Mouse (Mus musculus): ENCODE measurements at regions not wholly inside any gene's neighbourhood (a gene's known extent, or its start where the extent isn't known, plus 50 kb on each side); places are given as distances from the start of the nearest gene placed in this dataset.

DNA sequence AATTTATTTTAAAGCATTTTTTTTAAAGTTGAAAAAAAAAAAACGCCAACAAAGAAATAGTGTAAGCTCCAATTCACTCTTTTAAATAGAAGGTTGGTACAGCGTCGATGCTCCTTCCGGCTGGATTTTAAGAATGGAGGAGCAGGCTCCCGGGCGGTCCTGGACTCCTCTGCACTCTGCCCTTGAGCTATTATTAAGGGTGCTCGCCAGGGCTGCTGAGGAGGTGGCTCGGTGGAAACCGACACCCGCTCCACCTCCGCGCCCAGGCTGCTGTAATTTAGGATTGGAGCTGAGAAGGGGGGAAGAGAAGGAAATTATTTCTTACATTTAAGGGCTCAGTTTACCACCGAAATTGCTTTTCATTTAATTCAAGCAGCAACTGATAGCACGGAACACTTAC, 298.8 kb downstream of the Satb1 start:
- peak in 1 of 2 experiments; percentile 32 for DNase-seq (ENCODE audit: low spot score in 2 of 2)

DNA sequence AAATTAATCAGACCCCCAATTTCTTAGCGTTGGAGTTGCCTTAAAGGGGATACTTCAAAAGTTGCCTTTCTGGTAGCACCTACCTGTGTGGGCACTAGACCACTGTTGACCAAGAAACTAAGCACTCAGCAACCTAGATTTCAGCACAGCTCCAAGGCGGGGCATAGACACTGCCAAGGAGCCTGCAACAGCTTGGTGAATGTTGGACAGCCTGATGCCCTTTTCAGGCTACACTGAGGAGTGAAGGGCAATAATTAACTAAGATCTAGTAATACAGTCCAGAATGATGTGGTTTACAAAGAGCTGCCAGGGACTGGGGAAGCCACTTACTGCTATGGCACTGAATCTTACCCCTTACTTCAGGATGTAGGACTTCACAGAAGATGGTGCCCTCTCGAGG, 304.9 kb downstream of the Satb1 start:
- no peak for DNase-seq (ENCODE audit: low spot score in 2 of 2)

DNA sequence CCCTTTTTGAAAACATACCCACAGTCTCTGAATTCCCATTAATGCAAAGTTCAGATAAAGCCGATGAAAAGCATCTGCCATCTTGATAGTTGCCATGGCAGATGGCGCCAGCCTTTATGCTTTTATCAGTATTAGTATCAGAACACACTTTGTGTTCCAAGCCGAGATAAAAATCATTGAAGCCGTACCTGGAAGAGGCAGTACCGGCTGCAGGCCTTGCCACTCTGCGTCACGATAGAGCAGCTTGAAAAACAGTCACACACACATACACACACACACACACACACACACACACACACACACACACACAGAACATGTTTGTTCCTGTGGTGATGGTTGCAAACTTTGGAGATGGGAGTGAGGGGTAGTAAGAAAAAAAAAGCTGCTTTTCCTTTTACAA, 306.2 kb downstream of the Satb1 start:
- no peak for DNase-seq (ENCODE audit: low spot score in 2 of 2)

DNA sequence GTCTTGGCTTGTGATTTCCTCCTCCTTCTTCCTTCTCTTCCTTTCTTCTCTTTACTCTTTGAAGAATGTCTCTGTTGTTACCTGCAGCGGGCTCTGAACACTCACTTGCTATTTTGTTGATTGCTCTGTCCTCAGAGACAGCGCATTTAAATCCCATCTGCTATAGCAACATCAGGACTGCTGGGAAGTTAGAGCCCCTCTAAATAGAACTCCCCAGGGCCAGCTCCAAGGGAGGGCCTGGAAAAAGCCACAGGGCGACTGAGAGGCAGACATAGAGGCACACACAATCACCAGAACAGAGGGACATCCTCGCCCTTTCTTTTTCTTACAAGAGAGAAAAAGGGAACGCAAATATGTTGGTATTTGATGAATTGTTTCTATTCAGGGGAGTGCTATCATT, 306.6 kb downstream of the Satb1 start:
- no peak for DNase-seq (ENCODE audit: low spot score in 2 of 2)

DNA sequence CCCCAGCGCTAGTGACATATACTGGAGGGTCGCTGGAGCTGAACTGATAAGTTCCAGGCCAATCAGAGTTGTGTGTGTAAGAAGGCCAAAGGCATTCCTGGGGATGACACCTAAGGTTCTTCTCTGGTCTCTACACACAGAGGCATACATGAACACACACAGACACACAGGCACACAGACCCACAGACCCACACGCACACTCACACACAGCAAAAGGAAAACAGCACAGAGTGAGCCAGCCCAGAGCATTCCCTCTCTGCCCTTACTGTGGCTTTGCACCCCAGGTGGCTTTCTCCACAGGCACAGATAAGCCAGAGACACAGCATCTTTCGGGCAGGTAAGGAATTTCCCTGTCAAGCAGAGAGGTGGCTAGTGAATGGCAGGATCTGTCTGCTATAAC, 307.1 kb downstream of the Satb1 start:
- DNase-seq (ENCODE audit: low spot score in 2 of 2), result no peak

DNA sequence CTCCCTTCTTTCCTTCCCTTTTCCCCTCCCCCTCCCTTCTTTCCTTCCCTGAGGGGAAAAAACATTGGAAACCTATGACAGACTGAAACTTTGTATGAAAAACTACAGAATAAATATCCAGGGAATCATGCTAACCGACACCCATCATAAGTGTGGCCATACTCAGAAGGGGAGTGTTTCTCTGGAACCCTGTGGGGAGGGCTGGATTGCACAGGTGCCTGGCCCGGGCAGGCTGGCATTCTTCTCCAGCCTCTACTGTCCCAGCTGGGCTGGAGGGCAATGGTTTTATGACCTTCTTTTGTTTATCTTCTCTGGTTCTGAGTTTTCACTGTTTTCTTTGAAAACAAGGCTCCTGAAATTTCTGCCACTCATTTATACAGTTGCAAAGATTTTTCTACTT, 307.9 kb downstream of the Satb1 start:
- no peak for DNase-seq (ENCODE audit: low spot score in 2 of 2)

DNA sequence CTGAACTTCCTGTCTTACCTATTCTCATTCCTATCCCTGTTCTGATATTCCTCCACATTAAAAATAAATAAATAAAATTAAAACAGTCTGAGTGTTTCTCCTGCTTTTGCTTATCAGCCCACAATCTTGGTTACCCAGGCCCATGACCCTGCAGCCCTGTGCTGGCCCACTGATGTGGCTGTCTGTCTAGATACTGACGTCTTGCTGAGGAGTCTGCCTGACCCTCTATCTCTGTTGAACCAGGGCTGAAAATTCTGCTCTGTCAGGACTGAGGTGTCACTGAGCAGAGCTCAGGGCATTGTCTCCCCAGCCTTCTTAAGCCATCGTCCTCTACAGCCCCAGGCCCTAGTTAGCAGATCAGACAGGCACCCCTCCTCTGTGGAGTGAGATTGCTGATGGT, 321.2 kb downstream of the Satb1 start:
- DNase-seq (ENCODE audit: low spot score in 2 of 2), result no peak

DNA sequence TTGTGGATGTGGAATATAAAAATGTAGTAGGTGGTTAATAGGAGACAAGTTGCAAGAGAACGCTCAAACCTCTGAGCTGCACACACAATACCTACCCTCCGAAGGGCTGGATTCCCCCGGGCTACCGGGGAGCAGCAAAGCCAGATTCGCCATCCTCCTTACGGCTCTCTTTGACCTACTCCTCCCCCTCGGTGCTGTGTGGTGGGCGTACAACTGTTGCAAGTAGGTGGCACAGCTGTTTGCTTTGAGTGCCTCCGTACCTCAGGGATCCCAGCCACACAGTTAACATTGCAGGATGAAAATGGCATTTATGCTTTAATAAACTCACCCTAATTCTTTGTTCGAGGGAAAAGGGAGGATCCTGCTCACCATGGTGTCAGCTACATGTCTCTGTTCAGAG, 321.6 kb upstream of the Tbc1d5 start:
- no peak for DNase-seq (ENCODE audit: low spot score in 2 of 2)

DNA sequence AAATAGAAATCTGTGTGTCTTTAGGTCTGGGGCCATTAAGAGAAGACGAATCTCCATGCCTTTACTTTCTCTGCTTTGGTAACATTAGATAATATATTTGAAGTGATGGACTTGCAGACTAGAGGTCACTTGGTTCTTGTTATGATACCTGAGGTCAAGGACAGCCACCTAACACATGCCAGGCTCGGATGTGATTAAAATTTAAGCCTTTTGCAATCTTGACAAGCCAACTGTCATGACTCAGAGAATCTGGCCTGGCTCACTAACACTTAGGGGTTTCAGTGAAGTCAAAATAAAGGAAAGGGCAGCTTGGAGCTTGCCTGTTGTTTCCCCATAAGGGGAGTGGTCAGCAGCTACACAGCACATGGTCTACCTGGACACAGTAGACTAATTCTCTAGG, 320.4 kb upstream of the Tbc1d5 start:
- DNase-seq (ENCODE audit: low spot score in 2 of 2), result no peak

DNA sequence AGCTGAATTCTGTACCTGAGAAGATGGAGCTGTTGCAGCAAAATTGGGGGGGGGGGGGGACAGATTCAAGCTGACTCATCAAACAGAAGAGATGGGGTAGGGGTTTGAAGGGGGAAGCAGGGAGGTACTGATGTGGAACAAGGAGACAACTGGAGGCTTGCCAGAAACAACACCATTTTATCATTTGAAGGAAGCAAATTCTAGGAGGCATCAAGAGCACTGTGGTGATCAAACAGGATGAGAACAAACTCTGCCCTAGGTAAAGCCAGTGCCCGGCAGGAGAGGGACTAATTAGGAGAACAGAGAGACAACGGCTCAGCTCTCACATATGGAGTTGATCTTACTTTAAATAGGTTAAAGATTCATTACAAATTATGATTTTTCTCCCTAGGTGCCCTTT, 315.9 kb upstream of the Tbc1d5 start:
- no peak for DNase-seq (ENCODE audit: low spot score in 2 of 2)

DNA sequence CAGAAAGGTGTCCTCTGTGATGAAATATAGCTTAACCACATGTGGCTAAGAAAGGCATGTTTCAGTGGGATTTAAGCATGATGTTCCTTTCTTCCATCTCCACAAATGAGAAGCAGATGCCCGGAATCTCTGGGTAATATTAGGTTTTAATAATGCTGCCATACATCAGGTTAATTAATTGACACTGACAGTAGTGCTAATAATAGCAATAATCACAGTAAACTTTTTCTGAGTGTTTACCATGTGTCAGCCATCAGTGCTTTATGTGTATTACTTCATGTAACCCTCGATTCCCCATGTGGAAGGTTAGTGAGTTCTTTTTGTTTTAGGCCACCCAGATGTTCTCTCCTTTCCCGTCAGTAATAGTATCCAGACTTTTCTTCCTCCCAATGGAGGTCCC, 310.2 kb upstream of the Tbc1d5 start:
- no peak for DNase-seq (ENCODE audit: low spot score in 2 of 2)

DNA sequence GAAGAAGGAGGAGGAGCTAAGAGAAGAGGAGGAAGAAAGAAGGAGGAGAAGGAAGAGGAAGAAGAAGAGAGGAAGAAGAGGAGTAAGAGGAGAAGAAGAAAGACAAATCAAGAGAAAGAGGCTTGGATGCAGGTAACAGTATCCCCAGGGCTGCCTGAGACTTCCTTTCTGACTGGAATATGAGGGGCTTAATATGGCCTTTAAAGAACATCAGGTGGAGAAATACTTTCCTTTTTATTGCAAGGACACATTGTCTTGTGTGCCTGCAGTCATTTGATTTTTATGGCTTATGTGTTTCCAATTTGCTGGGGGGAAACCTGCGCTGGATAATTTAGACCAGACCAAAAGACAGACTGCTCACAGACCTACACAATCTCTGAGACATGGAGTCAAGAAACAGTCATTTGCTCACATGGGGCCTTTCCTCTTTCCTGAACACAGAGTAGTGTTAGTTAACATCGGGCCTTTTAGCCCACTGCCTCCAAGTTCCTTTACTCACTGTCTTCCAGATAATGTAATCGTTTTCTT, 308.8 kb upstream of the Tbc1d5 start:
- DNase-seq (ENCODE audit: low spot score in 2 of 2), result no peak

DNA sequence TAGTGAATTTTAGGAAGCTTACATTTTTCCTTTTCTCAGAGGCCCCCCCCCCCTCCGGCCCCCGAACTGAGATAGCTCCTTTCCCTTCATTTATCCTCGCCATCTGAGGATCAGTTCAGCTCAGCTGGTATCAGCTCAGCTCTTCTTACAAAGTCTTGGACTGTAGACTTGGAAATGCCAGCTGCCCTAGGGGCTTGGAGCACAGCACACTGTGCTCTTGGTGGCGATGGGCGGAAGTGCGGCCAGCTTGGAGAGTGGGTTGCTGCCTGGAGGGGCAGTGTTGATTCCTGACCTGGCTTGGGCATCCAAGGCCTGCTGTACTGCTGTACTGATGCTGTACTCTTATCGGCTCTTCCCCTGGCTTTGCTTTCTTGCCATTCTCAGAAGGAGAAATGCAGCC, 298.7 kb upstream of the Tbc1d5 start:
- peak in 1 of 2 experiments; percentile 26 for DNase-seq (ENCODE audit: low spot score in 2 of 2)

DNA sequence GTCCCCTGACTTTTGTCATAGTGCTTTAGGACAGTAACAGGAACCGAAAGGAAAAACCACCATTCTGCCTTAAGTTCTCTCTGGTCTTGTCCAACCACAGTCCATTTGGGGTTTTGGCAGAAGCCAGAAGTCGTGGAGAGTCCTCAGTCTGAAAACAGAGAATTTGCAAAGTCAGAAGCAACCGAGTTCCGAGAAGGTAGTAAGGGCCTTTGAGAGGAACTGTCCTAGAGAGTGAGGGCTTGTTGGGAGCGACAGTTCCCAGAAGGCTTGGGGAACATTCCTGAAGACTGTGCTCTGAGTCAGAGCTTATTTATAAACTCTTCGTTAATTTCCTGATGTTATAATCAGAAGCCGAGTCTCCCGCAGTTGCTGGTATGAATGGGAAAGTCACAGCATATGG, 298.3 kb upstream of the Tbc1d5 start:
- DNase-seq (ENCODE audit: low spot score in 2 of 2), result peak in 1 of 2 experiments; percentile 19

DNA sequence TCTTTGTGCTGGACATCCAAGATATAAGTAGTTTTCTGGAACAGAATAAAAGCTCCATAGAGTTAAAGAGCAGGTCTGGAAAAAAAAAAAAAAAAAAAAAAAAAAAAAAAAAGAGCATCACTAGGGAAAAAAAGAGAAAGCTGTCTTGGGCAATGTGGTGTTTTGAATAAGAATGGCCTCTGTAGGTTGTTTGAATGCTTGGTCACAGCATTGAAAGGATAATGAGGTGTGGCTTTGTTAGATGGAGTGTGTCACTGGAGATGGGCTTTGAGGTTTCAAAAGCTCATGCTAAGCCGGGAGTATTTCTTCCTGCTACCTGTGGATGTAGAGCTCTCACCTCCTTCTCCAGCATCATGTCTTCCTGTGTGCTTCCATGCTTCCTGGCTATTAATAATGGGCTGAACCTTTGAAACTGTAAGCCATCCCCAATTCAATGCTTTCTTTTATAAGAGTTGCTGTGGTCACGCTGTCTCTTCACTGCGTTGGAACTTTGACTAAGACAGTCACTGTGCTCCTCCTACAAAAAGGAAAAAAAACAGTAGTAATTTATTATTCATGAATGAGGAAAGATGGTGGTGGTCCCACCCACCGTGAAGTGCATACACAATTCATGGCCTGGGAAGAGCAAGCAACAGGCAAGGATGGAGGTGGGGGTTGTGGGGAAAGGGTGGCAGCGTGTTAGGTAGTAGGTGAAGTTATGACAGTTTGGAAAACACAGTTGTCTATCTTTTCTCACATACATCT, 283.2 kb upstream of the Tbc1d5 start:
- no peak for DNase-seq (ENCODE audit: low spot score in 2 of 2)

DNA sequence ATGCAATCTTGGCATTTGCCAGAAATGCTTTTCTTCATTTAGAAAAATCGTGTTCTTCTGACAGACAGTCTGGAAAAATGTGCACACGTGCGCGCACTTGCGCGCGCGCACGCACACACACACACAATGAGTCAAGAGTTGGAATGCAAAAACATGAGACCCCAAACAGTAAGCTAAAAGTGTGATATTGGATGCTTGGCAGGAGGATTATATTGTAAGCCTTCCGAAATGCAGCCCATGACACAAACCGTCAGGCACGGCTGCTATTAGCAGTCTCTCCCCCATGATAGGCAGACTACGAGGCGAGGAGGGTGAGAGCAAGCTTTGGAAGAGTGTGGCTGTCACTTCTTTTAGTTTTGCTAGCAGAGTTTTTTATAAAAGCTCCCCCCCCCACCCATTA, 282.1 kb upstream of the Tbc1d5 start:
- peak; percentile 30 to 38 for DNase-seq (ENCODE audit: low spot score in 2 of 2)

DNA sequence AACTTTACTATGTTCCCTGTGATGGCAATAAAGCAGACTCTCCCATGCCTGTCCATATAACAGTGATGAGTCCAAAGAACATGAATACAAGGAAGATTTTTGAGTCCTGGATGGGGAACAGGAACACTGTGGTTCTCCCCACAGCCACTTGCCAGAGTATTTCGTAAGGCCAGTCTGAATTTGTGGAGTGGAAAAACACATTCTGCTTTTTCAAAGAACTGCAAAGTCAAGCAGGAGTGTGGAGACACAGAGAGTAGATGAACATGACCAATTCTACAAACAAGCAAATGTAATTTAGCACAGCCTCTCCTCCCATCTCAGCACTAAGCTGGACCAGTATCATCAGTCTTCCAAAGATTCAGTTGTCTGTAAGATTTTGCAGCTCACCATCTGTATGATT, 280.0 kb upstream of the Tbc1d5 start:
- DNase-seq (ENCODE audit: low spot score in 2 of 2), result no peak

DNA sequence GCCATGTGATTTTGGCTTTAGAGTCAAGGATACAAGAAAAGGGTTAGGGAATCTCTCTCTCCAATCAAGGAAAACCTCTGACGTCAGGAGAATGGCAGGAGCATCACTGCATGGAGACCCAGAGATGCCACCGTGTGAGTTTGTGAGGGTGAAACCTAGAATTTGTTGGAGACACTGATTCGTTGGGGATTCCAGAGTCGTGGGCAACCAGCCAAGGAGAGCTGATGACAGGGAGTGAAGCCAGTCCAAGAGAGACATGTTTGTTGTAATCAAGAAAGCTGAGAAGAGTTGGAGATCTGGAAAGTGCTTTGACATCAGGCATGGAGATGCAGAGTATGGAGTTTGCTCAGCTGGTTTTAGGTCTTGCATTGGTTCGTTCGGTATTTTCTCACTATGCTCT, 236.6 kb upstream of the Tbc1d5 start:
- DNase-seq (ENCODE audit: low spot score in 2 of 2), result no peak

DNA sequence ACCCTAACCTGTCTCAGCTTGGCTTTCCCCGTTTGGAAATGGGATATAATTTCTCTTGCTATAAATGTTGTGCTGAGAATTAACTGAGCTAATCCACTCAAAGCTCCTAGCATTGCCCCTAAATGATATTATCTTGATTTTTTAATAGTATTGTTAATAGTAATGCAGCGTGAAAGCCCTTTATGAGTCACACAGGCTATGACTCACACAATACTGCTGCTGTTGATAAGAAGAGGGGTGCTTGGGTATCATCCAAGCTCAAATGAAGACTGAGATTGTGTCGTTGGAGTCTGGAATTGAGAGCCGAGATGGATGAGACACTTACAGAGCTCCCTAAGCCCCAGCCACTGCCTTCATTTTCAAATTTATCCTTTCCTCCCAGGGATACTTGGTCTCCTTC, 235.2 kb upstream of the Tbc1d5 start:
- no peak for DNase-seq (ENCODE audit: low spot score in 2 of 2)

DNA sequence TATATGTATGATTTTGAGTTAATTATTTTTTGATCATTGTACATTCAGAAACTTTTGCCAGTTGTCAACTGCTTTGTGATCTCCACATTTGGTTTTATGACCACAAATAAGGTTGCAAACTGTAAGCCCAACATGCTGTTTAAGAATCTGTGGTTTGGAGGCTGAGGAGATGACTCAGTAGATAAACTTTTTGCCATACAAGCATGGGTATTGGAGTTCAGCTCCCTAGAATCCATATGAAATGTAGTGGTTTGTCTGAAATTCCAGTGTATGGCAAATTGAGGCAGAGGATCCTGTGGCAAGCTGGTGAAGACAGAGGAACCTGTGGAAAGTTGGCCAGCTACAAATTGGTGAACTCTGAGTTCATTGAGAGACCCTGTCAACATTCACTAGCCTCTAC, 234.6 kb upstream of the Tbc1d5 start:
- no peak for DNase-seq (ENCODE audit: low spot score in 2 of 2)

DNA sequence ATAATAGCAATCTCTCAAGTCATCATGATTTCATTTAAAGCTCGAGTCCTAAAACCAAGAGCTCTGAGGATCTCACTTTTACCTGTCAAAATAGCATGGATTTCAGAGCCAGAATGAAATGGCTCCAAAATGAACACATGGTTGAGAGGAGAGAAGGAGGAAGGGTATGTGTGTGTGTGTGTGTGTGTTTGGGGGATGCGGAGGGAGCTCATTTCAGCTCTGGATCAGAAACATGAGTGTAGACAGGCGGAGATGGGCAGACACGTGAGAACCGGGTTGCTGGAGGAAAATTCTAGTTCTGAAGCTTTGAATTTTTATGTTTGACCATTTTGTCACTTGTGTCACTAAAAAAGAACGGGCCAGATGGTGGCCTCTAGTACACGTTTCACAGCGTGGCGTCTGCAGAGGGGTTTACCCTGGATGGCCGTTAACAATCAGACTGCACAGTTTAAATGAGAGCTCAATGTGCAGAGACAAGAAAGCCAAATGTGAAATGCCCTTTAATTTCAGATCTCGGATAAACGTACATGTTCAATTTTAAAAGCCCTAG, 232.5 kb upstream of the Tbc1d5 start:
- peak; percentile 45 to 66 for DNase-seq (ENCODE audit: low spot score in 2 of 2)

DNA sequence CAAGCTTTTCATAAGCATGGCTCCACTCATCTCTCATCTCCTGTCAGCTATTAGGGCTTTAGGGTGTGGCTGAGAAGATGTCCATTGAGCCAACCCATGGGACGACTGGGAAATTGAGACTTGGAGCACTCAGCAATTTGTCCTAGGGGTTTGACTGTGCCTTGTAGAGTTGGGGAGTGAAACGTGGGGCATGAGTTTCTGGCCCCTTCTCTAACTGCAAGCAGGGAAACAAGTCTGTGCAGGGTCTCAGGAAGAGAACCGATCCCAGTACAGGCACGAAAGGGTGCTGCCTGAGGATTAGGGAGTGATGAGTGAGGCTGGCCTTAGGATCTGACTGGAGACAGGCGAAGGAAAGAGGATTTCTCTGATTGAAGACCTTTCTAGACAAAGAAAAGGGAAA, 229.7 kb upstream of the Tbc1d5 start:
- DNase-seq (ENCODE audit: low spot score in 2 of 2), result no peak

DNA sequence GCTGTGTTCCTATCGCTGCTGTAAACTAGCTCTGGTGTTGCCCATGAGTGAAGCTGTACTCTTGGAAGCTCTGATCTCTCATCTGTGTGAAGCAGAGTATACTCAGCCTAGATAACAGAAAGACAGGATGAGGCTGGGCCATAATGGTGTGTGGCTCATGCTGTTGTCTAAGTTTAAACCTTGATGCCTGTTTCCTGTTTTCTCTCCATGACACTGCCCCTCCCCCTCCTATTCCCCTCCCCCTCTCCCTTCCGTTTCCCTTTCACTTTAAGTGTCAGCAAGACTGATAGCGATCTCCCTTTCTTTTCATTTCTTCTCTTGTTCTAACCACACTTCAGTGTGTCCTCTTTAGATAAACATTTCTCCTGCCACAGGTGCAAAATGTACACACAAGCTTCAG, 229.2 kb upstream of the Tbc1d5 start:
- DNase-seq (ENCODE audit: low spot score in 2 of 2), result no peak

DNA sequence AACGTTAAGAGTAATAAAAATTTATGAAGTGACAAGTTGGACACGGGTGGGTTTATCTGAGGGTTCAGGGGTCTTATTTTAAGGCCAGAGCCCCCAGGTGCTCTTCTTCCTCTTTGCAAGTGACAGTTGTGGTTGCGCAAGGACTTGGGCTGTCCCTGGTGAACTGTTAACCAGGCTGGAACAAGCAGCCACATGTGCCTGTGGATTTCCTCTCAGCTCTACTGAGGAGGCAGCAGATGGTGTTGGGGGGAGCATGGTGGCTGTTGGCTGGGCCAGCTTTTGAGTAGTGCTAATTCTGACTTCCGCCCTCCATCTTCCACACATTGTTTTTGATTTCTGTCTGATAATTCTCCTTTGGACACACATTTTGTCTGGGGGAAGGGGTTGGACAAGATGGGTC, 227.9 kb upstream of the Tbc1d5 start:
- DNase-seq (ENCODE audit: low spot score in 2 of 2), result no peak
